Mouse (Mus musculus) stomach, postnatal 0 days (tissue): ENCODE measurements around the gene Mfsd11. TPM values are rescaled to one million over a fixed set of nuclear protein-coding genes. Genes with fewer than 3 reads are reported as not detected.

ENCODE experiments used
- ATAC-seq: fragments of 200-750 bp; cut with Nextera tagmentation; 2 replicates; pipeline ENCODE4 v1.8.0; 2017; ENCODE audit not compliant: low FRiP score, low TSS enrichment
- DNase-seq: peaks from one replicate; pipeline ENCODE4 v3.0.0-alpha.2; 2016; ENCODE audit warnings: low spot score
- H3K27ac ChIP-seq: fragments of 300-500 bp; sonication (generic); replicated peaks from 2 replicates; pipeline ENCODE4 v1.5.1; 2014; ENCODE audit warnings: mild to moderate bottlenecking, control low read depth
- H3K27me3 ChIP-seq: fragments of 300-500 bp; sonication (generic); 2 replicates; pipeline ENCODE4 v1.6.1; 2014; ENCODE audit warnings: low read length; ENCODE audit not compliant: control insufficient read depth, insufficient read depth
- H3K36me3 ChIP-seq: fragments of 300-500 bp; sonication (generic); 2 replicates; pipeline ENCODE4 v1.6.1; 2014; ENCODE audit warnings: low read length, mixed read lengths; ENCODE audit not compliant: control insufficient read depth, insufficient read depth
- H3K4me1 ChIP-seq: fragments of 300-500 bp; sonication (generic); replicated peaks from 2 replicates; pipeline ENCODE4 v1.6.1; 2014; ENCODE audit warnings: antibody characterized with exemption; ENCODE audit not compliant: control insufficient read depth, insufficient read depth
- H3K4me2 ChIP-seq: fragments of 300-500 bp; sonication (generic); replicated peaks from 2 replicates; pipeline ENCODE4 v1.6.1; 2014; ENCODE audit warnings: low read depth, mild to moderate bottlenecking, control low read depth, moderate library complexity
- H3K4me3 ChIP-seq: fragments of 300-500 bp; sonication (generic); 2 replicates; pipeline ENCODE4 v1.5.1; 2014; ENCODE audit warnings: low read depth, low read length, control low read depth
- H3K9ac ChIP-seq: fragments of 300-500 bp; sonication (generic); 2 replicates; pipeline ENCODE4 v1.6.1; 2014; ENCODE audit warnings: mild to moderate bottlenecking, low read length, control low read depth, mixed read lengths
- H3K9me3 ChIP-seq: fragments of 300-500 bp; sonication (generic); 2 replicates; pipeline ENCODE4 v1.6.1; 2016; ENCODE audit warnings: low read length; ENCODE audit not compliant: control insufficient read depth
- CTCF ChIP-seq: IDR thresholded peaks from 2 replicates; pipeline ENCODE4 v1.5.1; 2016; ENCODE audit warnings: antibody characterized with exemption, low read depth, mild to moderate bottlenecking, moderate library complexity
- EP300 ChIP-seq: optimal IDR thresholded peaks from 2 replicates; pipeline ENCODE3; 2016; ENCODE audit warnings: antibody characterized with exemption
- WGBS: fragments of 180-500 bp; shearing (Covaris S2); extraction: QIAGEN DNeasy Blood & Tissue Kit; methylation state at CpG from one replicate; pipeline ENCODE4 v1.1.7; 2014; 5-methylcytosine and 5-hydroxymethylcytosine counted together
- polyA plus RNA-seq: library from polyadenylated mRNA; unstranded; fragments of >200 nt; fragmentation: Nextera tagmentation; extraction: Ambion mirVana; gene quantifications from 2 replicates; pipeline ENCODE4 v1.2.1, GENCODE M21; 2015

Mfsd11 gene
- polyA plus RNA-seq, 1 experiment from 2014 or later: 31.5 TPM

GRCm38 (mm10) chr11:116851576-116852290 is 507 bp upstream of the Mfsd11 start:
- no peaks in the 10 kb centered on the region for H3K9me3 ChIP-seq
- H3K27ac ChIP-seq: peak overlapping the region; percentile 99
- under 1% methylated on average over 29 of the region's 29 CpGs for WGBS
- peaks cover 3% of the 10 kb centered on the region; the same call in 1 of the 2 replicates for H3K4me1 ChIP-seq
- no peak for DNase-seq
- H3K27me3 ChIP-seq: no peaks in the 10 kb centered on the region
- H3K36me3 ChIP-seq: peaks cover 3% of the 10 kb centered on the region; the same call in 1 of the 2 replicates
- peak overlapping the region; percentile 98 for H3K9ac ChIP-seq
- peak overlapping the region; percentile 95 for H3K4me3 ChIP-seq
- TF ChIP-seq EP300: no peak
- no peak for TF ChIP-seq CTCF
- peak overlapping the region; percentile 73 for H3K4me2 ChIP-seq
- peak; percentile 1 for ATAC-seq

- peak; percentile 88 for ATAC-seq
Observed at GRCm38 (mm10) chr11:116852891-116853511, 761 bp downstream of the Mfsd11 start, which contains the start of gene Srsf2. Gene Srsf2, minus strand, starts transcription at chr11:116853094.

GRCm38 (mm10) chr11:116853512-116853928 is 1.3 kb downstream of the Mfsd11 start:
- peak overlapping the region; percentile 95 for H3K4me3 ChIP-seq
- H3K27ac ChIP-seq: peak overlapping the region; percentile 99
- TF ChIP-seq EP300 (peak; percentile 81), CTCF (no peak)
- H3K4me2 ChIP-seq: peak overlapping the region; percentile 76
- DNase-seq (peak; percentile 97), ATAC-seq (peak; percentile 86)
- WGBS: under 1% methylated on average over 36 of the region's 36 CpGs
- H3K9ac ChIP-seq: peak overlapping the region; percentile 82
- no peaks in the 10 kb centered on the region for H3K27me3 ChIP-seq
- no peaks in the 10 kb centered on the region for H3K9me3 ChIP-seq
- H3K36me3 ChIP-seq: peaks cover 3% of the 10 kb centered on the region; the same call in 1 of the 2 replicates
- H3K4me1 ChIP-seq: peaks cover 3% of the 10 kb centered on the region; the same call in 1 of the 2 replicates

More at GRCm38 (mm10) chr11:116852891-116853511, 761 bp downstream of the Mfsd11 start, which contains the start of gene Srsf2:
- DNase-seq: peak; percentile 96
- Histone ChIP-seq H3K27ac (peak within 1 kb of the TSS; percentile 99), H3K9ac (peak within 1 kb of the TSS; percentile 98), H3K4me1 (peaks cover 3% of the 10 kb centered on the region; the same call in 1 of the 2 replicates), H3K4me3 (peak within 1 kb of the TSS; percentile 95), H3K4me2 (peak within 1 kb of the TSS; percentile 76), H3K27me3 (no peaks in the 10 kb centered on the region), H3K36me3 (peaks cover 3% of the 10 kb centered on the region; the same call in 1 of the 2 replicates), H3K9me3 (no peaks in the 10 kb centered on the region)
- TF ChIP-seq CTCF: no peak
- TF ChIP-seq EP300: no peak
- under 1% methylated on average over 66 of the region's 74 CpGs for WGBS

GRCm38 (mm10) chr11:116854279-116854678 is 2.0 kb downstream of the Mfsd11 start:
- TF ChIP-seq CTCF: no peak
- TF ChIP-seq EP300: no peak

GRCm38 (mm10) chr11:116857183-116857850 is 5.1 kb downstream of the Mfsd11 start:
- WGBS: 65% methylated on average over 12 of the region's 12 CpGs

More at GRCm38 (mm10) chr11:116854279-116854678, 2.0 kb downstream of the Mfsd11 start:
- no peaks in the 10 kb centered on the region for H3K9me3 ChIP-seq
- no peak for DNase-seq
- no peak for ATAC-seq
- H3K27ac ChIP-seq: peak overlapping the region; percentile 99
- H3K4me2 ChIP-seq: peak overlapping the region; percentile 76
- H3K4me1 ChIP-seq: peaks cover 3% of the 10 kb centered on the region; the same call in 1 of the 2 replicates
- H3K9ac ChIP-seq: peak overlapping the region; percentile 82
- 23% methylated on average over 10 of the region's 10 CpGs for WGBS
- H3K4me3 ChIP-seq: peak overlapping the region; percentile 95
- no peaks in the 10 kb centered on the region for H3K27me3 ChIP-seq
- peaks cover 3% of the 10 kb centered on the region; the same call in 1 of the 2 replicates for H3K36me3 ChIP-seq

More at GRCm38 (mm10) chr11:116857183-116857850, 5.1 kb downstream of the Mfsd11 start:
- ATAC-seq: no peak
- Histone ChIP-seq H3K27ac (no peak overlapping the region), H3K9ac (no peak overlapping the region), H3K9me3 (no peaks in the 10 kb centered on the region), H3K4me3 (no peak overlapping the region), H3K4me2 (no peak overlapping the region), H3K27me3 (no peaks in the 10 kb centered on the region), H3K4me1 (no peaks in the 10 kb centered on the region), H3K36me3 (peaks cover 8% of the 10 kb centered on the region; the same call in 1 of the 2 replicates)
- TF ChIP-seq CTCF (no peak), EP300 (no peak)
- no peak for DNase-seq
